Mouse (Mus musculus) effector memory CD4-positive, alpha-beta T cell, adult 7 months (primary cell): ENCODE measurements around the gene Uhmk1. TPM values are rescaled to one million over a fixed set of nuclear protein-coding genes. Genes with fewer than 3 reads are reported as not detected.

Experiments
- polyA plus RNA-seq: library from polyadenylated mRNA; unstranded; fragments of 100-300 nt; shearing (Covaris generic); gene quantifications from one replicate; pipeline ENCODE4 v1.2.1, GENCODE M21; 2017

The Uhmk1 gene
- 42.3 TPM for polyA plus RNA-seq

DNA sequence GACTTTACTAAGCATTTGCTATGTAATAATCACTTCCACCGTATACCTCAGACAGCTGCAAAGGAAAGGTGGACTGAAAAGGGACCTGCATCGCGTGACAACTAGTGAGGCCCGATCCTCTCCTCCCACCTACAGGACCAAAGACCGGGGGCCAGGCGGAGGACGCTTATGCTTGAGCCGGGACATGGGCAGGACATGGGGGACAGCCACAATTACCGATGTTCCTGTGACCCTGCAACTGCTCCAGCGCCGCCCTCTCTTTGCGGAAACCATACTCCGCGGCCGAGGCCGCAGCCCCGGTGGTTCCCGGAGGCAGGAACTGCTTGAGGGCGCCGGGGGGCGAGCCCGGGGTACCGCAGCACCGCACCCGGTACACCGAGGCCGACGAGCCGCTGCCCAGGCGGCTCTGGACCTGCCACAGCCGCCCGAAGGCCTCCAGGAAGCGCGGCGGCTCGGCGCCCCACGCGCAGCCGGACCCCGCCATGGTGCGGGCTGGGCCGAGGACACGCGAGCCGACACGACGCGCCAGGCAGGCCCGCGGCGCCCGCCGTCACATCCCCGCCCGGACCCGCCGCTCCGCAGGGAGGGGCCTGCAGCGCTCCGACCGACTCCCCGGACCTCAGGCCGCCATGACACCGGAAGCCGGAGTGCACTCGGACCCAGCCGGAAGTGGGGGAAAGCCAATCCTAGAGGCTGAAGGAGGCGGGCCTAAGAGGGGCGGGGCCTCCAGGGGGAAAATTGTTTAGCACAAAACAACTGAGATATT is at the start of gene Uhmk1:
Uhmk1 (minus strand) TSS at position 641 of the 766 bp plus-strand sequence.

DNA sequence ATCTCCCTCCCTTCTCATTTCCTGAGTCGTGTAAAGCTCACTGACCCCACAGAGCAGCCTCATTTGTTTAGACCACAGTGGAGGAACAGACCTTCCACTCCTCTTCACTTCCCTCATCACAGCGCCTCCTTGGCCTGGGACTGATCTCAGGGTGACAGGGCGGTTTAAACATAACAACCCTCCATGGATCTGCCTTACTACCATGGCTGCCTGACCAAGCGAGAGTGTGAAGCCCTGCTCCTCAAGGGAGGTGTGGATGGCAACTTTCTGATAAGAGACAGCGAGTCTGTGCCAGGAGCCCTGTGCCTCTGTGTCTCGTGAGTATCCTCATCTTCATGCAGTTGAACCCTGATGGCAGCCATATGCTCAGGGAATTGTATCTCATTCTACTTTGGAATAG is 17.5 kb upstream of the Uhmk1 start, which contains the start of gene Sh2d1b2:
Sh2d1b2 (plus strand) TSS at position 62 of the 400 bp plus-strand sequence.

DNA sequence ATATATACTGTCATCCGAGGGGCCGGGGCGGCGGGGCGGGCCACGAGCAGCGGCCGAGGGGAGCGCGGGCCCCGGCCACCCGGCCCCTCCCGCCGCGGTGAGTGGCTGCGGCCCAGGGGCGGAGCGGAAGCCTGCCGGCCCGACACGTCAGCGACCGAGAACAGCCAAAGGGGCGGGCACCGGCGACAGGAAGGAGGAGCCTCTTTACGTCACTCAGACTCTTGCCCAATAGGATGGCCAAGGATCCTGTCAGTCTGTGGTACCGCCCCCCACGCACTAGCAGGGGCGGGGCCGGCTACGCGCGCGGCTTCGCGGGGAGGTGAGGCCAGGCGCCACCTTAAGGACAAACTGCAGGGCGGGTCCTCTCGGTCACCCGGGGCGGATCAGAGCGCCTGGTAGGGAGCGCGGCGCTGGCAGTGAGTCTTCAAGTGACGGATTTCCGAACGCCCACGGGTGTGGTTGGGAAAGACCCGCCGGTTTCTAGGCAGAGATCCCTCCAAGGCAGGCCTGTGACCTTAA is 40.3 kb downstream of the Uhmk1 start, which contains the start of gene Uap1:
Uap1 (minus strand) TSS at position 144 of the 519 bp plus-strand sequence.

Other genes starting within 250 kb of the Uhmk1 start
- gene Hsd17b7, start 246.2 kb downstream of the Uhmk1 start, polyA plus RNA-seq = 7.9 TPM
- 0.41 TPM for gene Ddr2, start 104.6 kb downstream of the Uhmk1 start, polyA plus RNA-seq
- 67.3 TPM for gene Uap1, start 40.4 kb downstream of the Uhmk1 start, polyA plus RNA-seq
- not detected for gene Sh2d1b2, start 17.4 kb upstream of the Uhmk1 start, polyA plus RNA-seq
- not detected for gene Sh2d1b1, start 61.9 kb upstream of the Uhmk1 start, polyA plus RNA-seq
- gene Gm7694, start 90.9 kb upstream of the Uhmk1 start, polyA plus RNA-seq = not detected
- gene Spata46, start 93.4 kb upstream of the Uhmk1 start, polyA plus RNA-seq = 0.68 TPM